Mouse (Mus musculus) olfactory bulb, adult 2 months (tissue): ENCODE data around the gene Arpp21.

Source experiments
- CTCF ChIP-seq: fragments of 200-500 bp; IDR thresholded peaks from 2 replicates; pipeline ENCODE4 v1.5.1; 2012; ENCODE audit warnings: low read depth, mild to moderate bottlenecking, low read length, moderate library complexity; ENCODE audit not compliant: insufficient read depth
- POLR2A ChIP-seq: fragments of 200-500 bp; IDR thresholded peaks from 2 replicates; pipeline ENCODE4 v1.6.1; 2012; ENCODE audit warnings: mild to moderate bottlenecking, low read depth, low read length, moderate library complexity; ENCODE audit not compliant: insufficient read depth

DNA sequence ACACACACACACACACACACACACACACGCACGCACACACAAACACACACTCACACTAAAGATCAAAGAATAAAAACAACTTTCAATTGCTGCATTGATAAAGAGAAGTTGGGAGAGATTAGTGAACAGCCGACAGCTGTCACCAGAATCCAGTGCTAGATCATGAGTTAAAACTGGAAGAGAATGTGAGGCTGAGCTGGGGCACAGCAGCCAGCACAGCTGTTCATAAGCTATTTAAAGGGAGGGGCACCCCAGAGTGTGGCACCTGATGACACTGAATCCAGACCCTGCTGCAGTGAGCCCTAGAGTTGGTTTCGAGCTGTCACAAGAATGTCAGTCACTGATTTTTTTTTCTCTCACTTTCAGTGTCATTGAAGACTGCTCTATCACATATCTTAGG lies 14.0 kb upstream of the Arpp21 start:
- TF ChIP-seq CTCF, result no peak
- TF ChIP-seq POLR2A, result no peak
